12 mouse cellular contexts compared by ENCODE assay signal in genomic region chr3:51941781-51942180, GRCm38 (mm10).
DNase-seq lines count a peak whose midpoint lies in the region; ATAC-seq and TF ChIP-seq lines count a peak whose summit lies in the region.
"Had no signal": no experiment of that assay in that cellular context is flagged by ENCODE, and none has a peak within 500 bp of the region (broad histone marks: within the 10 kb centered on the region; RNA-seq: fewer than 3 reads in every experiment).

No protein-coding gene starts in this region.

- H3K36me3 ChIP-seq in intestine, postnatal 0 days (ENCODE audit: control insufficient read depth, insufficient read depth), result no peaks in the 10 kb centered on the region
- H3K36me3 ChIP-seq in forebrain, embryonic 12.5 days (replicated peaks), result no peaks in the 10 kb centered on the region
- H3K36me3 ChIP-seq: limb, embryonic 15.5 days had no signal

- no peaks in the 10 kb centered on the region for H3K4me1 ChIP-seq in intestine, postnatal 0 days (replicated peaks; ENCODE audit: control insufficient read depth, insufficient read depth, low read length)
- H3K4me1 ChIP-seq in forebrain, embryonic 12.5 days, result peaks cover 3% of the 10 kb centered on the region; the same call in 1 of the 2 replicates
- H3K4me1 ChIP-seq: limb, embryonic 15.5 days had no signal

- H3K9ac ChIP-seq in intestine, postnatal 0 days (ENCODE audit: low read depth, low read length), result no peak overlapping the region
- H3K9ac ChIP-seq in forebrain, embryonic 12.5 days, result no peak overlapping the region
- H3K9ac ChIP-seq: limb, embryonic 15.5 days had no signal

- H3K27me3 ChIP-seq in intestine, postnatal 0 days (replicated peaks; ENCODE audit: control insufficient read depth, insufficient read depth, low read length), result no peaks in the 10 kb centered on the region
- no peaks in the 10 kb centered on the region for H3K27me3 ChIP-seq in forebrain, embryonic 12.5 days
- H3K27me3 ChIP-seq: limb, embryonic 15.5 days had no signal

- no peak for DNase-seq in frontal cortex, postnatal 10 days (ENCODE audit: low spot score in 2 of 2)
- peak; percentile 29 for DNase-seq in gastrocnemius, postnatal 10 days
- peak; percentile 59 to 60 for DNase-seq in layer of hippocampus, adult 8-10 months (ENCODE audit: low spot score in 2 of 2)
- peak; percentile 52 for DNase-seq in lung, postnatal 36 days
- no peak for DNase-seq in kidney, postnatal 4 days
- DNase-seq: cerebellum, postnatal 36 days; thymus, postnatal 14 days had no signal

- H3K4me2 ChIP-seq in intestine, postnatal 0 days (replicated peaks; ENCODE audit: low read depth), result no peak overlapping the region
- no peak overlapping the region for H3K4me2 ChIP-seq in forebrain, embryonic 12.5 days
- H3K4me2 ChIP-seq: limb, embryonic 15.5 days had no signal

- no peak overlapping the region for H3K27ac ChIP-seq in intestine, postnatal 0 days (ENCODE audit: low read depth, low read length)
- H3K27ac ChIP-seq in forebrain, embryonic 12.5 days, result no peak overlapping the region
- H3K27ac ChIP-seq: limb, embryonic 15.5 days had no signal

- peak; percentile 90 for ATAC-seq in frontal cortex, adult (ENCODE audit: low TSS enrichment)
- no peak for ATAC-seq in intestine, postnatal 0 days
- ATAC-seq in forebrain, embryonic 12.5 days (ENCODE audit: low FRiP score), result no peak
- ATAC-seq: forebrain, embryonic 14.5 days had no signal

- no peak overlapping the region for H3K4me3 ChIP-seq in intestine, postnatal 0 days (ENCODE audit: low read depth, low read length)
- no peak overlapping the region for H3K4me3 ChIP-seq in forebrain, embryonic 12.5 days (replicated peaks)
- H3K4me3 ChIP-seq: limb, embryonic 15.5 days had no signal

- TF ChIP-seq CTCF in intestine, postnatal 0 days (IDR thresholded peaks at IDR 0.05; ENCODE audit: low read depth), result no peak

- 82% methylated on average over 8 of the region's 8 CpGs for WGBS in intestine, postnatal 0 days
- 80% methylated on average over 8 of the region's 8 CpGs for whole genome bisulfite sequencing in forebrain, embryonic 12.5 days

- no peaks in the 10 kb centered on the region for H3K9me3 ChIP-seq in intestine, postnatal 0 days (ENCODE audit: control insufficient read depth)
- no peaks in the 10 kb centered on the region for H3K9me3 ChIP-seq in forebrain, embryonic 12.5 days
- H3K9me3 ChIP-seq: limb, embryonic 15.5 days had no signal

Comparison
In these comparisons a context has a peak if more than half of its experiments do, and no peak if none do; other contexts are left out.
1. DNase-seq: peak in gastrocnemius, postnatal 10 days (single experiment), layer of hippocampus, adult 8-10 months (2 of 2) and lung, postnatal 36 days (single experiment); none in frontal cortex, postnatal 10 days (0 of 2) and kidney, postnatal 4 days (0 of 2).